10 mouse cellular contexts compared by ENCODE assay signal in the genomic region with DNA sequence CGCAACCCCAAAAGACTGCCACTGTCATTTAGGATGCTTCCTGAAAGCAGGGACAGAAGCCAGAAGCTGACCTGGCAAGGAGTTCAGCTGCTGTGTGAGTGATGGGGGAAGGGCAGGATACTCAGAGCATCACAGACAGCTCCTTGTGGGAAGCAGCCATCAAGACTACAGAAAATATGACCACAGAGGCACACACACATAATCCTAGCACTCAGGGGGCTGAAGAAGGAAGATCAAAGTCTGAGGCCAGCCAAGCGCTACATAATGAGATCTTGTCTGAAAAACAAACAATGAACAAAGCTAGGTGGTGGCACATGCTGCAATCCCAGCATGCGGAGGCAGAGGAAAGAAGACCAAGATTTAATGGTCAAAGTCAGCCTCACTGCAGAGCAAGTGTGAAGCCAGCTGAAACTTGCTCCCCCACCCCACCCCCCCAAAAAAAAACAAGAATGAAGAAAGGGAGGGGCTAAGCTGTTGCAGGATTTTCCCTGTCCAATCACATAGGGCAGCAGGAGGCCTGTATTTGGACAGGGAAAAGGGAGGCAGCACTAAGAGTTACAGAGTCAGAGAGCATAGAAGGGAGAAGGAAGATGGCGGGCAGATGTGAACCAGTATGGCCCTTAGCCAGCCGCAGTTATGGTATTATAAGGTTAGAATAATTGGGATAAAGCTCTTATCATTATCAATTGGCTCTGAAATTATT. TPM values are rescaled to one million over a fixed set of nuclear protein-coding genes. Genes with fewer than 3 reads are reported as not detected.
DNase-seq lines count a peak whose midpoint lies in the region; ATAC-seq and TF ChIP-seq lines count a peak whose summit lies in the region.
"Had no signal": no experiment of that assay in that cellular context is flagged by ENCODE, and none has a peak within 500 bp of the region (broad histone marks: within the 10 kb centered on the region; RNA-seq: fewer than 3 reads in every experiment).

No protein-coding gene starts in this region.

- H3K27me3 ChIP-seq in hindbrain, postnatal 0 days (ENCODE audit: insufficient read depth, low read length), result no peaks in the 10 kb centered on the region
- no peaks in the 10 kb centered on the region for H3K27me3 ChIP-seq in hindbrain, embryonic 16.5 days (replicated peaks; ENCODE audit: control insufficient read depth, insufficient read depth, low read length)
- H3K27me3 ChIP-seq in intestine, postnatal 0 days (replicated peaks; ENCODE audit: control insufficient read depth, insufficient read depth, low read length), result no peaks in the 10 kb centered on the region

- 0 out of 2 replicates have a peak overlapping the region, but pooled peaks have one; percentile 41 for H3K27ac ChIP-seq in hindbrain, postnatal 0 days
- no peak overlapping the region for H3K27ac ChIP-seq in hindbrain, embryonic 16.5 days (ENCODE audit: low read depth, low read length)
- H3K27ac ChIP-seq in intestine, postnatal 0 days (ENCODE audit: low read depth, low read length), result no peak overlapping the region
- H3K27ac ChIP-seq: stomach, postnatal 0 days had no signal

- H3K9ac ChIP-seq in hindbrain, postnatal 0 days (replicated peaks; ENCODE audit: low read length), result no peak overlapping the region
- H3K9ac ChIP-seq in hindbrain, embryonic 16.5 days (ENCODE audit: low read depth, low read length), result no peak overlapping the region
- H3K9ac ChIP-seq in intestine, postnatal 0 days (ENCODE audit: low read depth, low read length), result no peak overlapping the region

- peak; percentile 49; the same call in 1 of the 2 replicates for ATAC-seq in hindbrain, postnatal 0 days
- no peak for ATAC-seq in hindbrain, embryonic 16.5 days
- ATAC-seq in intestine, postnatal 0 days, result peak; percentile 23

- 63% methylated on average over 5 of the region's 5 CpGs for WGBS in hindbrain, postnatal 0 days
- 72% methylated on average over 5 of the region's 5 CpGs for WGBS in hindbrain, embryonic 16.5 days
- 64% methylated on average over 5 of the region's 5 CpGs for WGBS in intestine, postnatal 0 days

- H3K4me2 ChIP-seq in hindbrain, postnatal 0 days (ENCODE audit: low read depth, low read length), result no peak overlapping the region
- H3K4me2 ChIP-seq in hindbrain, embryonic 16.5 days (ENCODE audit: low read length), result no peak overlapping the region
- H3K4me2 ChIP-seq in intestine, postnatal 0 days (replicated peaks; ENCODE audit: low read depth), result no peak overlapping the region

- DNase-seq in hindbrain, postnatal 0 days (ENCODE audit: low spot score), result peak; percentile 27
- DNase-seq in MN1 (ENCODE audit: low spot score), result peak; percentile 35
- DNase-seq in brain, adult 2 months (ENCODE audit: low read depth, low spot score), result peak; percentile 16
- DNase-seq in lung, adult 18-20 months, result no peak
- DNase-seq in frontal cortex, postnatal 25 days (ENCODE audit: low spot score in 2 of 2), result no peak
- DNase-seq: adrenal gland, postnatal 14 days; gastrocnemius, postnatal 36 days had no signal

- TF ChIP-seq CTCF in hindbrain, postnatal 0 days (IDR thresholded peaks at IDR 0.05; ENCODE audit: low read depth), result no peak
- TF ChIP-seq CTCF in intestine, postnatal 0 days (IDR thresholded peaks at IDR 0.05; ENCODE audit: low read depth), result no peak

- H3K4me3 ChIP-seq in hindbrain, postnatal 0 days (ENCODE audit: low read length), result no peak overlapping the region
- no peak overlapping the region for H3K4me3 ChIP-seq in hindbrain, embryonic 16.5 days (ENCODE audit: low read length)
- H3K4me3 ChIP-seq in intestine, postnatal 0 days (ENCODE audit: low read depth, low read length), result no peak overlapping the region

- no peaks in the 10 kb centered on the region for H3K36me3 ChIP-seq in hindbrain, postnatal 0 days (ENCODE audit: insufficient read depth, low read length)
- no peaks in the 10 kb centered on the region for H3K36me3 ChIP-seq in hindbrain, embryonic 16.5 days (ENCODE audit: control insufficient read depth, insufficient read depth, low read length)
- H3K36me3 ChIP-seq in intestine, postnatal 0 days (ENCODE audit: control insufficient read depth, insufficient read depth), result no peaks in the 10 kb centered on the region

- H3K9me3 ChIP-seq in hindbrain, postnatal 0 days (ENCODE audit: low read length), result no peaks in the 10 kb centered on the region
- no peaks in the 10 kb centered on the region for H3K9me3 ChIP-seq in hindbrain, embryonic 16.5 days (ENCODE audit: control insufficient read depth, low read length)
- no peaks in the 10 kb centered on the region for H3K9me3 ChIP-seq in intestine, postnatal 0 days (ENCODE audit: control insufficient read depth)

- no peaks in the 10 kb centered on the region for H3K4me1 ChIP-seq in hindbrain, postnatal 0 days (ENCODE audit: insufficient read depth, low read length)
- no peaks in the 10 kb centered on the region; the same call in 1 of the 2 replicates for H3K4me1 ChIP-seq in hindbrain, embryonic 16.5 days (ENCODE audit: control insufficient read depth, insufficient read depth, low read depth, low read length)
- peaks cover 11% of the 10 kb centered on the region for H3K4me1 ChIP-seq in intestine, postnatal 0 days (replicated peaks; ENCODE audit: control insufficient read depth, insufficient read depth, low read length)

RNA-seq across cellular contexts. Expression of a gene that starts 40.4 kb away (rescaled TPM):
- total RNA-seq in hindbrain, postnatal 0 days (2014; rRNA removed), result 108 and 114 TPM in 2 replicates
- polyA plus RNA-seq in hindbrain, postnatal 0 days (2015; fragmentation: Nextera tagmentation; extraction: Ambion mirVana), result 151 and 153 TPM in 2 replicates
- 183 and 185 TPM in 2 replicates for polyA plus RNA-seq in hindbrain, embryonic 16.5 days (2015; fragmentation: Nextera tagmentation; extraction: Ambion mirVana)
- polyA plus RNA-seq in intestine, postnatal 0 days (2015; fragmentation: Nextera tagmentation; extraction: Ambion mirVana), result 124 and 133 TPM in 2 replicates

RNA-seq across cellular contexts. Expression of a gene that starts 40.6 kb away (rescaled TPM):
- total RNA-seq in hindbrain, postnatal 0 days (2014; rRNA removed), result 41.4 and 43.2 TPM in 2 replicates
- polyA plus RNA-seq in hindbrain, postnatal 0 days (2015; fragmentation: Nextera tagmentation; extraction: Ambion mirVana), result 62.3 and 63.8 TPM in 2 replicates
- polyA plus RNA-seq in hindbrain, embryonic 16.5 days (2015; fragmentation: Nextera tagmentation; extraction: Ambion mirVana), result 64.4 and 69.4 TPM in 2 replicates
- polyA plus RNA-seq in intestine, postnatal 0 days (2015; fragmentation: Nextera tagmentation; extraction: Ambion mirVana), result 32.6 and 34.5 TPM in 2 replicates

RNA-seq across cellular contexts. Expression of a gene that starts 46.1 kb away (rescaled TPM):
- total RNA-seq in hindbrain, postnatal 0 days (2014; rRNA removed), result 0.16 TPM in 1 of 2 replicates, not detected in the other
- polyA plus RNA-seq in hindbrain, postnatal 0 days (2015; fragmentation: Nextera tagmentation; extraction: Ambion mirVana), result 0.19 and 0.26 TPM in 2 replicates
- 0.19 and 0.66 TPM in 2 replicates for polyA plus RNA-seq in hindbrain, embryonic 16.5 days (2015; fragmentation: Nextera tagmentation; extraction: Ambion mirVana)
- 15.6 and 17.5 TPM in 2 replicates for polyA plus RNA-seq in intestine, postnatal 0 days (2015; fragmentation: Nextera tagmentation; extraction: Ambion mirVana)

Comparison
In these comparisons a context has a peak if more than half of its experiments do, and no peak if none do; other contexts are left out.
1. DNase-seq: peak in hindbrain, postnatal 0 days (single experiment), MN1 (single experiment) and brain, adult 2 months (single experiment); none in lung, adult 18-20 months (0 of 2) and frontal cortex, postnatal 25 days (0 of 2).